Mouse (Mus musculus) heart, adult 2 months (tissue): ENCODE results near the gene Extl2. TPM values are rescaled to one million over a fixed set of nuclear protein-coding genes. Genes with fewer than 3 reads are reported as not detected.

ENCODE experiments used
- DNase-seq, 2 experiments: peaks; one replicate each; pipeline ENCODE4 v3.0.0; 2021
- H3K27ac ChIP-seq: fragments of 200-600 bp; 2 replicates; pipeline ENCODE4 v1.8.1; 2022
- H3K27me3 ChIP-seq: fragments of 200-500 bp; 2 replicates; pipeline ENCODE4 v1.6.1; 2012; ENCODE audit warnings: mild to moderate bottlenecking, low read length, inconsistent platforms, mixed read lengths; ENCODE audit not compliant: control insufficient read depth, insufficient read depth
- H3K36me3 ChIP-seq: fragments of 200-500 bp; 2 replicates; pipeline ENCODE4 v1.6.1; 2012; ENCODE audit warnings: low read length, inconsistent platforms; ENCODE audit not compliant: control insufficient read depth, insufficient read depth
- H3K4me1 ChIP-seq: fragments of 200-500 bp; 2 replicates; pipeline ENCODE4 v1.6.1; 2011; ENCODE audit warnings: low read length; ENCODE audit not compliant: control insufficient read depth, insufficient read depth
- H3K4me3 ChIP-seq: fragments of 200-600 bp; 2 replicates; pipeline ENCODE4 v1.8.1; 2022
- H3K79me2 ChIP-seq: fragments of 200-500 bp; replicated peaks from 2 replicates; pipeline ENCODE4 v1.6.1; 2012; ENCODE audit warnings: mild to moderate bottlenecking, inconsistent platforms, low read length, moderate library complexity, mixed read lengths; ENCODE audit not compliant: control insufficient read depth, insufficient read depth
- H3K9ac ChIP-seq: fragments of 200-500 bp; 2 replicates; pipeline ENCODE4 v1.6.1; 2012; ENCODE audit warnings: low read depth, mild to moderate bottlenecking, control low read depth, inconsistent platforms, low read length, mixed read lengths
- CTCF ChIP-seq: fragments of 200-600 bp; IDR thresholded peaks from 2 replicates; pipeline ENCODE4 v1.8.1; 2022; ENCODE audit warnings: antibody characterized with exemption, mild to moderate bottlenecking, moderate library complexity
- EP300 ChIP-seq: fragments of 200-500 bp; IDR thresholded peaks from 2 replicates; pipeline ENCODE4 v1.6.1; 2011; ENCODE audit warnings: low read depth, low read length, control low read depth; ENCODE audit not compliant: insufficient read depth
- POLR2A ChIP-seq: fragments of 200-500 bp; IDR thresholded peaks from 2 replicates; pipeline ENCODE4 v1.6.1; 2011; ENCODE audit warnings: mild to moderate bottlenecking, low read depth, low read length, control low read depth; ENCODE audit not compliant: insufficient read depth
- WGBS: fragments of 180-500 bp; shearing (Covaris S2); methylation state at CpG from one replicate; pipeline ENCODE4 v1.1.7; 2018; 5-methylcytosine and 5-hydroxymethylcytosine counted together
- intact Hi-C: fragments of 180-260 bp; cut with DNase I; formaldehyde crosslinking; loops from one replicate; pipeline ENCODE4 v1.15.1; 2025
- polyA plus RNA-seq: library from polyadenylated mRNA; depleted of rRNA; stranded (reverse); fragments of >200 nt; gene quantifications from 2 replicates; pipeline ENCODE4 v1.2.3, GENCODE M21; 2012
- total RNA-seq, 2 experiments: library from RNA; stranded (reverse); gene quantifications; 2 replicates each; pipeline ENCODE4 v1.2.3; 2021

Gene Extl2
- total and polyA plus RNA-seq, 3 experiments, result 11.6 to 15.9 (median 14.1) TPM

DNA sequence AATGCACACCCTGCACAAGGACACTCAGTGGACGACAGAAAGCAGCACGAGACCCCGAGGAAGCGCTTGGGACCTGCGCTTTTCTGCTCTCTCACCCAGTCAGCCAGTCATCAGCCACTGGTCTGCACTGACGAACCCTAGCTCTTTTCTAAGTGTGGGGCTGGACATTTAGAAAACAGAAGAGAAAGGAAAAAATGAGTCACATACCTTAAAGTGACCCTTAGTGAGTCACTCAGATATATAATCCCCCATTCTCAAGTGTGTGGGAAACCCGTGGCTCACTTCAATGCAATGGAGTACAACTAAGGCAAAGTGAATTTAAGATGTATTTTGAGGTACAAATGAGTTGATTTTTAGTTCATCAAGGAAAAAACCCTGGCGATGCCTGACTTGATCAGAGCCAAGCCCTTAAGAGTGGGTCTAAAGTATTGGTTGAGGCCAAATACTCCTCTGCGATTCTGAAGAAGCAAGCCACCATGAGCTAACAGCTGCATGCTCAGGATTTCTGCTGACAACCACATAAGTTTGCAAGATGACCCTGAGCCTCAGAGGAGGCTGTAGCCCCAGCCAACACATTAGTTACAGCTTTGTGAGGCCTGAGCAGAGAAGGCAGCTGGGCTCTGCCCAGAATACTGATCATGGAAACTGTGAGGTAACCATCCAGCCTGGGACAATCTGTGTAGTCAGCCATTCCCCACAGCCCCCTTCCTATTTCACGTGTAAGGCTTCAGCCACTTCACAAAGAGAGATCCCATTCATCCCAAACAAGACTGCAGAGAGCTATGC, 38.3 kb upstream of the Extl2 start:
- Histone ChIP-seq H3K36me3 (no peaks in the 10 kb centered on the region), H3K4me1 (no peaks in the 10 kb centered on the region), H3K27me3 (no peaks in the 10 kb centered on the region), H3K4me3 (no peak overlapping the region), H3K79me2 (no peaks in the 10 kb centered on the region), H3K27ac (no peak overlapping the region), H3K9ac (no peak overlapping the region)
- 77% methylated on average over 10 of the region's 10 CpGs for WGBS
- DNase-seq, result no peak
- intact Hi-C loops, result no loop called here
- TF ChIP-seq POLR2A (no peak), EP300 (no peak), CTCF (no peak)

DNA sequence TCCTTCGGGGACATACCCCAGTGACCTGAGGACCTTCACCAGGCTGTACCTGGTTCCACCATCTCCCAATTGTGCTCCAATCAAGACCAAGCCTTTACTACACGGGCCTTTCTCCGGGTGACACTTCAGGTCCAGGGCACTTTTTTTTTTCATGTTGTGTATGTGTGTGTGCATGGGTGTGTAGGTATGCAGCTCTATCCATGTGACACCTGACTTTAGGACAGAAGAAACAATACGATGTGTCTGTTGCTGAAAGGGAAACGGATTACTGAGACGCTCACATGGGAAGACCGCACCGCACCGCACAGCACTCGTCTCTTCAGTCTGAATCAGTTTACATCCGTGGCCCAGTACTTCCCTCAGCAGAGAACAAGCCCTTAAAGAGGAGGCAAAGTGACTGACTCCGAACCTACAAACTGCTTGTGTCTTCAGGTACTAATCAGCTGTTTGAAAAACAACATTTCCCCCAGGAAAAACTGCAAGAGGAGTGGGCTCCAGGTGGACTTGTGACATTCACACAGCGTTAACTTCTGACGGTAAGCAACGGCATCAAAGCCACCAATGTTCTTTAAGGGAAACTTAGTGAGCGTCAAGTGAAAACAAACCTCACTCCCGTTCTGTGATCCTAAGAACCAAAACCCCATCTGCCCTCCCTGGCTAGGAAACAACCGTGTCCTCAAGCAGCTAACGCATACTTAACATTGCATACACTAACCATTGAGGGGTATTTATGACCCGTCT, 36.0 kb upstream of the Extl2 start:
- WGBS, result 94% methylated on average over 20 of the region's 20 CpGs
- no peak overlapping the region for H3K9ac ChIP-seq
- no peak overlapping the region for H3K4me3 ChIP-seq
- intact Hi-C loops, result no loop called here
- H3K27ac ChIP-seq, result no peak overlapping the region
- no peak for DNase-seq
- TF ChIP-seq EP300 (no peak), POLR2A (no peak), CTCF (no peak)
- no peaks in the 10 kb centered on the region for H3K27me3 ChIP-seq
- H3K4me1 ChIP-seq, result no peaks in the 10 kb centered on the region
- H3K79me2 ChIP-seq, result no peaks in the 10 kb centered on the region
- no peaks in the 10 kb centered on the region for H3K36me3 ChIP-seq

DNA sequence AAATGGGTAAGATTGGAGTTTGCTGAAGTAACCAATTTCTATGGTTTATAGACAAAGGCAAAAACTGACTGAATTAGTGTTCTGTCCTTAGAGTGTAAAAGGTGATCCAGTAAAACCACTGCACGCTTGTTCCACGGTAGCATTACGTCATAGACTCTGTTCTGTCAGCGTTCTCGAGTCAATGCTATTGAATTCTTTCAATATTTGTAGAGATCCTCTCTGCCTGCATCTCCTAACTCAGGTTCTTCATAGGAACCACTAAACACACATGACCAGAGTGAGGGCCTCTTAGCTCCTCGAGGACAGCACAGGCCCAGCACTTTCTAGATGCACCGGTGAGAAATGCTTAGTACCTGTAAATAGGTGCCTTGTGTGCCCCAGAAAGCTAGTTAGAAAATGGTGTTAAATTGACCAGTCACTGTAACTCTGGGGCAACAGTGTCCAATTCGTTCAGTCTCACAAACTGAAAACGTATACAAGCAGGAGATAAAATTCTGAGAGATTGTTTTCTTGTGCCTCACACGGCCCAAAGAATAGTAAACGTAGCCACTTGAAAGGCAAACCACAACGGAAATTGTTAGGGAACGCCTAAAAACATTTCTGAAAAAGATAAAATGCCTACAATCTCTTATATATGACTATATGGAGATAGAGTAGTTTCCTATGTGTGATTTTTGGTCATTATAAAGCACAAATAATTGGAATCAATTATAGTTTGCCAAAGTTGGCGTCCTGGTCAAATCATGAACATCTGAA, 35.2 kb upstream of the Extl2 start:
- Histone ChIP-seq H3K79me2 (no peaks in the 10 kb centered on the region), H3K9ac (no peak overlapping the region), H3K36me3 (no peaks in the 10 kb centered on the region), H3K27me3 (no peaks in the 10 kb centered on the region), H3K27ac (no peak overlapping the region), H3K4me3 (no peak overlapping the region), H3K4me1 (no peaks in the 10 kb centered on the region)
- TF ChIP-seq POLR2A, result no peak
- WGBS, result 91% methylated on average over 14 of the region's 14 CpGs
- no peak for DNase-seq
- intact Hi-C loops, result no loop called here

DNA sequence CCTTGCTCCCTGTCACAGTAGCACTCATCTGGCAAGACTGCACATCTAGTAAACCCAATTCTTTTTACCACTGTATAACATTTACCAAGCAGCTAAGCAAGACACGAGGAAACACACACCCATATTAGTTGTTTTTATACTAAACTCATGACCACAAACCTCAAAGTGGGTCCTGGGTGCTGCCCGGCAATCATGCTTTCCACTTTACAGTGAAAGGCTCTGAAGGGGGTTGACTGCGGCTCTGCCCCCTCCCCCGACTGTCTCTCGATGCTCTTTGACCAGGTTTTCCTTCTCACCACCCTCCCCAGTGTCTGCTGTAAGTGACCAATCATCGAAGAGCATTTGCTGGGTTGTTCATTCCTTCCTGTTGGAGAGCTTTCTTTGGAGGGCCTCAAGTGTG, 33.0 kb upstream of the Extl2 start:
- H3K4me3 ChIP-seq, result no peak overlapping the region
- H3K79me2 ChIP-seq, result no peaks in the 10 kb centered on the region
- no peak overlapping the region for H3K9ac ChIP-seq
- no peaks in the 10 kb centered on the region for H3K4me1 ChIP-seq
- DNase-seq, result no peak
- TF ChIP-seq POLR2A (no peak), EP300 (no peak), CTCF (no peak)
- intact Hi-C loops, result no loop called here
- no peaks in the 10 kb centered on the region; the same call in 1 of the 2 replicates for H3K36me3 ChIP-seq
- no peaks in the 10 kb centered on the region for H3K27me3 ChIP-seq
- H3K27ac ChIP-seq, result no peak overlapping the region
- WGBS, result 91% methylated on average over 6 of the region's 6 CpGs

DNA sequence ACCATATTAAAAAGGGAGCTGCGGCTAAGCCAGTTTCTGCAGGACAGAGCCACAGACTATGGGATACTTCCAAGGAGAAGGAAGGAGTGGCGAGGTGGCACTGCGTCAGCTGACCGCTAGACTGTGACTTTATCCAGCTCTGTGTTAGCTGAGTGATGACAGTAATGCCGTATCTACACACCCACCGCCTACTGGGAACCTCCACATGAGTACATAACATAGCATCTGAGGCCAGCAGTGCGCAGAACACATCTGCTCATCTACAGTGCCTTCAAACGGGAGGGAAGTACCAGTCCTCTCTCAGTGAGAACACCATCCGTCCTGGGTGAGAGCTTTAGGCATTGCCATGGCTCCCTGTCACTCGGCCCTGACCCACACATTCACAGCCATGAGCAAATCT, 32.3 kb upstream of the Extl2 start:
- no peaks in the 10 kb centered on the region for H3K27me3 ChIP-seq
- DNase-seq, result no peak
- no peaks in the 10 kb centered on the region; the same call in 1 of the 2 replicates for H3K36me3 ChIP-seq
- TF ChIP-seq POLR2A (no peak), CTCF (no peak)
- intact Hi-C loops, result loop anchor here (5.0 kb wide), 1 partner anchor 88 kb away; the partner anchor contains the start of gene Dph5
- H3K9ac ChIP-seq, result no peak overlapping the region
- no peaks in the 10 kb centered on the region for H3K4me1 ChIP-seq
- no peaks in the 10 kb centered on the region for H3K79me2 ChIP-seq
- WGBS, result 76% methylated on average over 10 of the region's 10 CpGs
- H3K27ac ChIP-seq, result no peak overlapping the region
- H3K4me3 ChIP-seq, result no peak overlapping the region
